Mouse (Mus musculus) lung, embryonic 16.5 days (tissue): ENCODE data around the gene Ciao2b. TPM values are rescaled to one million over a fixed set of nuclear protein-coding genes. Genes with fewer than 3 reads are reported as not detected.
A peak's percentile ranks its signal among the peaks of the same experiment; 100 is the strongest.

ENCODE experiments used
- ATAC-seq: fragments of 200-750 bp; cut with Nextera tagmentation; 2 replicates; pipeline ENCODE4 v1.8.0; 2017; ENCODE audit warnings: low read depth, mild to moderate bottlenecking, moderate library complexity
- H3K27ac ChIP-seq: fragments of 300-500 bp; sonication (generic); 2 replicates; pipeline ENCODE4 v1.5.1; 2014; ENCODE audit warnings: mild to moderate bottlenecking, control low read depth, low read length
- H3K27me3 ChIP-seq: fragments of 300-500 bp; sonication (generic); 2 replicates; pipeline ENCODE4 v1.6.1; 2014; ENCODE audit warnings: low read depth, low read length, mixed read lengths; ENCODE audit not compliant: control insufficient read depth, insufficient read depth
- H3K36me3 ChIP-seq: fragments of 300-500 bp; sonication (generic); 2 replicates; pipeline ENCODE4 v1.6.1; 2014; ENCODE audit warnings: low read length; ENCODE audit not compliant: control insufficient read depth, insufficient read depth
- H3K4me1 ChIP-seq: fragments of 300-500 bp; sonication (generic); replicated peaks from 2 replicates; pipeline ENCODE4 v1.6.1; 2014; ENCODE audit warnings: low read length, mixed read lengths; ENCODE audit not compliant: control insufficient read depth, insufficient read depth
- H3K4me2 ChIP-seq: fragments of 300-500 bp; sonication (generic); 2 replicates; pipeline ENCODE4 v1.6.1; 2014; ENCODE audit warnings: low read depth, low read length, control low read depth
- H3K4me3 ChIP-seq: fragments of 300-500 bp; sonication (generic); 2 replicates; pipeline ENCODE4 v1.5.1; 2014; ENCODE audit warnings: mild to moderate bottlenecking, low read length, control low read depth
- H3K9ac ChIP-seq: fragments of 300-500 bp; sonication (generic); 2 replicates; pipeline ENCODE4 v1.6.1; 2014; ENCODE audit warnings: low read length, control low read depth
- H3K9me3 ChIP-seq: fragments of 300-500 bp; sonication (generic); 2 replicates; pipeline ENCODE4 v1.6.1; 2016; ENCODE audit warnings: low read length; ENCODE audit not compliant: control insufficient read depth
- WGBS: fragments of 180-500 bp; shearing (Covaris S2); extraction: QIAGEN DNeasy Blood & Tissue Kit; methylation state at CpG from one replicate; pipeline ENCODE4 v1.1.7; 2014; 5-methylcytosine and 5-hydroxymethylcytosine counted together
- polyA plus RNA-seq: library from polyadenylated mRNA; unstranded; fragments of >200 nt; fragmentation: Nextera tagmentation; extraction: Ambion mirVana; gene quantifications from 2 replicates; pipeline ENCODE4 v1.2.1, GENCODE M21; 2015

The Ciao2b gene
- polyA plus RNA-seq, 1 experiment from 2014 or later: 109 TPM

- H3K4me3 ChIP-seq: no peak overlapping the region
- H3K27me3 ChIP-seq: no peaks in the 10 kb centered on the region; the same call in 1 of the 2 replicates
- H3K9me3 ChIP-seq: no peaks in the 10 kb centered on the region
- no peak overlapping the region for H3K9ac ChIP-seq
- 83% methylated on average over 3 of the region's 3 CpGs for WGBS
- no peak overlapping the region for H3K27ac ChIP-seq
- H3K4me1 ChIP-seq: peaks cover 10% of the 10 kb centered on the region
- H3K4me2 ChIP-seq: no peak overlapping the region
- no peak for ATAC-seq
- H3K36me3 ChIP-seq: peaks cover 6% of the 10 kb centered on the region
Observed at GRCm38 (mm10) chr8:104635004-104635710, 6.6 kb downstream of the Ciao2b start.

- WGBS: 40% methylated on average over 9 of the region's 9 CpGs
- no peak for ATAC-seq
Observed at GRCm38 (mm10) chr8:104633156-104633744, 8.5 kb downstream of the Ciao2b start.

GRCm38 (mm10) chr8:104632486-104632885, 9.3 kb downstream of the Ciao2b start:
- H3K27ac ChIP-seq: no peak overlapping the region; the same call in 1 of the 2 replicates

More at GRCm38 (mm10) chr8:104633156-104633744, 8.5 kb downstream of the Ciao2b start:
- H3K27me3 ChIP-seq: no peaks in the 10 kb centered on the region; the same call in 1 of the 2 replicates
- H3K9ac ChIP-seq: no peak overlapping the region
- peaks cover 12% of the 10 kb centered on the region for H3K4me1 ChIP-seq
- no peaks in the 10 kb centered on the region for H3K9me3 ChIP-seq
- no peak overlapping the region for H3K4me2 ChIP-seq
- no peak overlapping the region for H3K4me3 ChIP-seq
- no peaks in the 10 kb centered on the region for H3K36me3 ChIP-seq
- H3K27ac ChIP-seq: no peak overlapping the region

GRCm38 (mm10) chr8:104631975-104632374, 9.8 kb downstream of the Ciao2b start:
- Histone ChIP-seq H3K4me2 (peak overlapping the region; percentile 57; the same call in 1 of the 2 replicates), H3K4me1 (peaks cover 12% of the 10 kb centered on the region), H3K9ac (peak overlapping the region; percentile 52; the same call in 1 of the 2 replicates), H3K36me3 (no peaks in the 10 kb centered on the region), H3K9me3 (no peaks in the 10 kb centered on the region), H3K27me3 (no peaks in the 10 kb centered on the region; the same call in 1 of the 2 replicates), H3K4me3 (no peak overlapping the region), H3K27ac (peak overlapping the region; percentile 58)
- WGBS: 36% methylated on average over 5 of the region's 5 CpGs
- ATAC-seq: no peak

More at GRCm38 (mm10) chr8:104632486-104632885, 9.3 kb downstream of the Ciao2b start:
- no peaks in the 10 kb centered on the region; the same call in 1 of the 2 replicates for H3K27me3 ChIP-seq
- no peaks in the 10 kb centered on the region for H3K36me3 ChIP-seq
- 62% methylated on average over 6 of the region's 6 CpGs for WGBS
- no peak for ATAC-seq
- H3K9me3 ChIP-seq: no peaks in the 10 kb centered on the region
- no peak overlapping the region for H3K4me3 ChIP-seq
- H3K9ac ChIP-seq: no peak overlapping the region
- no peak overlapping the region for H3K4me2 ChIP-seq
- H3K4me1 ChIP-seq: peaks cover 12% of the 10 kb centered on the region

GRCm38 (mm10) chr8:104630981-104631663, 10.6 kb downstream of the Ciao2b start, which contains the start of gene Rrad:
TSS of gene Rrad (minus strand) at chr8:104631327.
- no peaks in the 10 kb centered on the region for H3K36me3 ChIP-seq
- no peaks in the 10 kb centered on the region for H3K9me3 ChIP-seq
- H3K4me3 ChIP-seq: peak within 1 kb of the TSS; percentile 48
- no peaks in the 10 kb centered on the region; the same call in 1 of the 2 replicates for H3K27me3 ChIP-seq
- ATAC-seq: peak; percentile 80
- H3K4me2 ChIP-seq: peak within 1 kb of the TSS; percentile 57
- H3K27ac ChIP-seq: peak within 1 kb of the TSS; percentile 58
- H3K9ac ChIP-seq: peak within 1 kb of the TSS; percentile 52
- peaks cover 12% of the 10 kb centered on the region for H3K4me1 ChIP-seq
- WGBS: under 1% methylated on average over 20 of the region's 28 CpGs

- peak overlapping the region; percentile 25; the same call in 1 of the 2 replicates for H3K27ac ChIP-seq
- ATAC-seq: peak; percentile 26
- peak overlapping the region; percentile 57 for H3K4me2 ChIP-seq
- H3K4me3 ChIP-seq: peak overlapping the region; percentile 48
- WGBS: 1% methylated on average over 36 of the region's 36 CpGs
- H3K36me3 ChIP-seq: no peaks in the 10 kb centered on the region
- no peaks in the 10 kb centered on the region; the same call in 1 of the 2 replicates for H3K27me3 ChIP-seq
- no peaks in the 10 kb centered on the region for H3K9me3 ChIP-seq
- H3K4me1 ChIP-seq: peaks cover 12% of the 10 kb centered on the region
- peak overlapping the region; percentile 52 for H3K9ac ChIP-seq
Observed at GRCm38 (mm10) chr8:104630574-104630973, 11.2 kb downstream of the Ciao2b start.

- Histone ChIP-seq H3K36me3 (no peaks in the 10 kb centered on the region), H3K27ac (no peak overlapping the region), H3K4me3 (peak overlapping the region; percentile 48), H3K27me3 (no peaks in the 10 kb centered on the region; the same call in 1 of the 2 replicates), H3K9me3 (no peaks in the 10 kb centered on the region), H3K9ac (peak overlapping the region; percentile 52), H3K4me2 (peak overlapping the region; percentile 57), H3K4me1 (peaks cover 12% of the 10 kb centered on the region)
- no peak for ATAC-seq
- 25% methylated on average over 8 of the region's 8 CpGs for WGBS
Observed at GRCm38 (mm10) chr8:104630111-104630479, 11.7 kb downstream of the Ciao2b start.

- no peaks in the 10 kb centered on the region for H3K9me3 ChIP-seq
- H3K9ac ChIP-seq: peak overlapping the region; percentile 26; the same call in 1 of the 2 replicates
- H3K27me3 ChIP-seq: no peaks in the 10 kb centered on the region; the same call in 1 of the 2 replicates
- no peaks in the 10 kb centered on the region for H3K36me3 ChIP-seq
- H3K4me2 ChIP-seq: peak overlapping the region; percentile 57; the same call in 1 of the 2 replicates
- peaks cover 14% of the 10 kb centered on the region for H3K4me1 ChIP-seq
- H3K27ac ChIP-seq: no peak overlapping the region
- H3K4me3 ChIP-seq: peak overlapping the region; percentile 48
- no peak for ATAC-seq
- 64% methylated on average over 22 of the region's 22 CpGs for WGBS
Observed at GRCm38 (mm10) chr8:104629306-104630110, 12.3 kb downstream of the Ciao2b start.
